Mouse (Mus musculus): ENCODE measurements around the gene St8sia1.
"Not testable (repeated sequence)": the region's sequence is repeated elsewhere in the genome, so short reads cannot be mapped to it uniquely, and the experiment has no call there.

The St8sia1 gene

GRCm38 (mm10) chr6:142964076-142964530 lies at the start of gene St8sia1:
Gene St8sia1 (minus strand): TSS chr6:142964452.
- DNase-seq: peak; percentile 63

- peak; percentile 33 for DNase-seq
Measured at GRCm38 (mm10) chr6:143012513-143013215, 48.4 kb upstream of the St8sia1 start.

GRCm38 (mm10) chr6:143008865-143009264 lies 44.6 kb upstream of the St8sia1 start:
- DNase-seq: no peak

- not testable (repeated sequence) for DNase-seq
Measured at GRCm38 (mm10) chr6:143005209-143005608, 41.0 kb upstream of the St8sia1 start.

GRCm38 (mm10) chr6:143004801-143005200 lies 40.5 kb upstream of the St8sia1 start:
- no peak for DNase-seq

GRCm38 (mm10) chr6:142998221-142998999 lies 34.2 kb upstream of the St8sia1 start:
- peak; percentile 85 for DNase-seq

- DNase-seq: no peak
Measured at GRCm38 (mm10) chr6:142996887-142997286, 32.6 kb upstream of the St8sia1 start.

GRCm38 (mm10) chr6:142995567-142995966 lies 31.3 kb upstream of the St8sia1 start:
- DNase-seq: no peak

- no peak for DNase-seq
Measured at GRCm38 (mm10) chr6:142994821-142995220, 30.6 kb upstream of the St8sia1 start.

- DNase-seq: no peak
Measured at GRCm38 (mm10) chr6:142993705-142994698, 29.8 kb upstream of the St8sia1 start.

- DNase-seq: no peak
Measured at GRCm38 (mm10) chr6:142992971-142993370, 28.7 kb upstream of the St8sia1 start.

- DNase-seq: no peak
Measured at GRCm38 (mm10) chr6:142992099-142992498, 27.8 kb upstream of the St8sia1 start.

- DNase-seq: no peak
Measured at GRCm38 (mm10) chr6:142991391-142992059, 27.3 kb upstream of the St8sia1 start.

GRCm38 (mm10) chr6:142990516-142990915 lies 26.3 kb upstream of the St8sia1 start:
- DNase-seq: no peak

GRCm38 (mm10) chr6:142989495-142989894 lies 25.2 kb upstream of the St8sia1 start:
- no peak for DNase-seq

- peak; percentile 74 for DNase-seq
Measured at GRCm38 (mm10) chr6:142988753-142989152, 24.5 kb upstream of the St8sia1 start.

- DNase-seq: no peak
Measured at GRCm38 (mm10) chr6:142988231-142988630, 24.0 kb upstream of the St8sia1 start.

- DNase-seq: no peak
Measured at GRCm38 (mm10) chr6:142987616-142988015, 23.4 kb upstream of the St8sia1 start.

GRCm38 (mm10) chr6:142986706-142987105 lies 22.5 kb upstream of the St8sia1 start:
- DNase-seq: not testable (repeated sequence)

- not testable (repeated sequence) for DNase-seq
Measured at GRCm38 (mm10) chr6:142985561-142986238, 21.4 kb upstream of the St8sia1 start.

All from kidney, adult 9 months (tissue).